Mouse (Mus musculus) testis, adult 2 months (tissue): ENCODE results near the gene Ppp2r5e. TPM values are rescaled to one million over a fixed set of nuclear protein-coding genes. Genes with fewer than 3 reads are reported as not detected.
"Not testable (repeated sequence)": the region's sequence is repeated elsewhere in the genome, so short reads cannot be mapped to it uniquely, and the experiment has no call there.

Experiments used
- H3K27ac ChIP-seq: fragments of 200-500 bp; 2 replicates; pipeline ENCODE4 v1.5.1; 2012; ENCODE audit warnings: low read depth, low read length; ENCODE audit not compliant: control insufficient read depth, insufficient read depth
- H3K27me3 ChIP-seq: fragments of 200-500 bp; 2 replicates; pipeline ENCODE4 v1.6.1; 2012; ENCODE audit warnings: mild to moderate bottlenecking, low read length, moderate library complexity; ENCODE audit not compliant: control insufficient read depth, insufficient read depth
- H3K36me3 ChIP-seq: fragments of 200-500 bp; 2 replicates; pipeline ENCODE4 v1.6.1; 2012; ENCODE audit warnings: mild to moderate bottlenecking, low read length; ENCODE audit not compliant: control insufficient read depth, insufficient read depth
- H3K4me1 ChIP-seq: fragments of 200-500 bp; 2 replicates; pipeline ENCODE4 v1.6.1; 2012; ENCODE audit warnings: low read length; ENCODE audit not compliant: control insufficient read depth, insufficient read depth
- H3K4me3 ChIP-seq: fragments of 200-500 bp; 2 replicates; pipeline ENCODE4 v1.5.1; 2012; ENCODE audit warnings: low read depth, mild to moderate bottlenecking, low read length, moderate library complexity, mixed read lengths; ENCODE audit not compliant: control insufficient read depth
- CTCF ChIP-seq: fragments of 200-500 bp; IDR thresholded peaks from 2 replicates; pipeline ENCODE4 v1.5.1; 2012; ENCODE audit warnings: low read depth, mild to moderate bottlenecking, inconsistent platforms, low read length, moderate library complexity; ENCODE audit not compliant: control insufficient read depth, insufficient read depth, insufficient replicate concordance
- POLR2A ChIP-seq: fragments of 200-500 bp; IDR thresholded peaks from 2 replicates; pipeline ENCODE4 v1.6.1; 2012; ENCODE audit warnings: low read depth, mild to moderate bottlenecking, inconsistent platforms, low read length, moderate library complexity; ENCODE audit not compliant: control insufficient read depth
- polyA plus RNA-seq: library from polyadenylated mRNA; depleted of rRNA; stranded (reverse); fragments of >200 nt; gene quantifications from 2 replicates; pipeline ENCODE4 v1.2.3, GENCODE M21; 2012

Gene Ppp2r5e
- polyA plus RNA-seq, 1 experiment, result 93.9 TPM

DNA sequence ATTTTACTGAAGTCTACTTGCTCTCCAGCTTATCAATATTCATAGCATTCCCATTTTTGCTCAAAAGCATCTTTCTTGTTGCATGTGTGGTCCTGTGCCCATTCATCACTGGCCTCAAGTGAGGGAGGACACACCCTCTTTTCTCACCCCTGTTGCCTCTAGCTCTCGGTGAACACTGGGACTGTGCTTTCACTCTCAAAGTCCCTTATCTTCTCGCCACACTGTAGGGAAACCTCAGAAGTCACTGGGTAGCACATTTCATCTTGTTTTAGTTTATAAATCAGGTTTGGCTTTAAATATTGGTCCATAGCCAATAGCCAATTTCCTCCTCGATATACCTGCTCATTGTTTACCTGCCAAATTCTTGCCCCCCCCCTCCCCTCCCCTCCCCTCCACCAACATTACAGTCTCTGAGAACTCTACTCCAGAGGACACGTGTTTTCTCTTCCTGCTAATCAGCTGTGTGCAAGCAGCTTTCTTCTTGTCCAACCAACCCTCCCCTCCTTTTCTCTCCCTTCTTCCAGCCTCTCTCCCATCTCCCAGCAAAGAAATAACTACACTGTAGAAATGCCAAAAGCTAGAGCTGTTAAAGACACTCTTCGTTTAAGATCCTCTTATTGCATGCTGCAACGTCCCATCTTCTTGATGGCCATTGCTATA is 90.9 kb downstream of the Ppp2r5e start:
- H3K4me1 ChIP-seq, result no peaks in the 10 kb centered on the region
- no peaks in the 10 kb centered on the region for H3K27me3 ChIP-seq
- H3K27ac ChIP-seq, result no peak overlapping the region
- no peak overlapping the region for H3K4me3 ChIP-seq
- no peak for TF ChIP-seq CTCF
- no peak for TF ChIP-seq POLR2A
- H3K36me3 ChIP-seq, result no peaks in the 10 kb centered on the region

DNA sequence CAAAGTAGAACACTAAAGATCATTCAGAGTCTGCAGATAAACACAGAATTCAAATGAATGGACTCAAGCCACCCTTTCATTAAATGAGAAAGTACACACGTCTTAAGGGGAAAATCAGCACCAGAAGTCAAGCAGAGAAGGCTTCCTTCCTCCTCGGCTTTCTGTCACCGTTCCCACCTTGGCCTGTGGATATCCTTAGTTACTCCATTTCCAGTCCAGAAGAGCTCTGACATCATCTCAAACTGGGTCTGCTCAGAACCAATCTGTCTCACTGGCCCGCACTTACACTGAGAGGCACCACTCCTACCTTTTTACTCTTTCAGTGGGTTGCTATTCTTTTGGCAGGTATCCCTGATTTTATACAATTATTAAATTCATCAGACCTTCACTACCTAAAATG is 93.4 kb downstream of the Ppp2r5e start:
- Histone ChIP-seq H3K4me3 (no peak overlapping the region), H3K36me3 (no peaks in the 10 kb centered on the region), H3K27me3 (no peaks in the 10 kb centered on the region), H3K4me1 (no peaks in the 10 kb centered on the region), H3K27ac (no peak overlapping the region)
- TF ChIP-seq POLR2A (no peak), CTCF (no peak)

DNA sequence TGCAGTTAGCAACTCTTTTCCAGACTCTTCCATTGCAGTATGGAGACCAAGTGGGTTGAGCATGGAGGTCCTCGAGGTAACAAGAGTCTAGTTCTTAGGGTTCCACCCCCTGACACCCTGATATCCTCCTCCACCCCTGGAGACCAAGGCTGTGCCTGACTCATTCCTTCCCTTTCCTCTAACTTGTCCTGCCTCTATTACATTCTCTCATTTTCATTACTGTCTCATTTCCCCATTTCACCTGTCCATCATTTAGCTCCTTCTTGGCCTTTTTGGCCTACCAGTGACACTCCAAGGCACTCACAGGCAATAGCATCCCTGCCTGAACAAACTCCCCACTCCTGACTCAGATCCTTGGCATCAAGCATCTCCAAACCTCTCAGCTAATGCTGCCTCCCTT is 98.3 kb downstream of the Ppp2r5e start:
- H3K4me3 ChIP-seq, result no peak overlapping the region
- no peaks in the 10 kb centered on the region for H3K4me1 ChIP-seq
- H3K27me3 ChIP-seq, result no peaks in the 10 kb centered on the region
- no peaks in the 10 kb centered on the region for H3K36me3 ChIP-seq
- TF ChIP-seq CTCF, result no peak
- no peak for TF ChIP-seq POLR2A
- no peak overlapping the region for H3K27ac ChIP-seq

DNA sequence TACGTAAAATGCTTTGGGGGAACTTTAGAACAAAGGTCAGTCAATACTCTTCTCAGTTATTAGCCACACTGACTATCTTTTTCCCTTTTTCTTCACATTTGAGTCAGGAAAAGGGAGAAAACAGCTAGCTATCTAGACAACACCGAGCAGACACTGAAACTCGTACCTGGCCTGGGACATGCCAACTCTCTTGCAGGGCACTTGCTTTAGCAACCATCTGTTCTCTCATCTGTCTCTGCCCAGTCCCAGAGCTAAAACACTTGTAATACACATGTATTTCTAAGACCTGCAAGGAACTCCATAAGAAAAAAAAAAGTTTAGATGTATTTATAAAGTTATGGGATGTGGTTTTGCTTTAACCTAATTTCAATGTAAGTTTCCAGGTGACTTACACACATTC is 100.4 kb downstream of the Ppp2r5e start:
- Histone ChIP-seq H3K4me3 (no peak overlapping the region), H3K27me3 (no peaks in the 10 kb centered on the region), H3K36me3 (no peaks in the 10 kb centered on the region; the same call in 1 of the 2 replicates), H3K4me1 (no peaks in the 10 kb centered on the region), H3K27ac (no peak overlapping the region)
- TF ChIP-seq POLR2A (no peak), CTCF (no peak)

DNA sequence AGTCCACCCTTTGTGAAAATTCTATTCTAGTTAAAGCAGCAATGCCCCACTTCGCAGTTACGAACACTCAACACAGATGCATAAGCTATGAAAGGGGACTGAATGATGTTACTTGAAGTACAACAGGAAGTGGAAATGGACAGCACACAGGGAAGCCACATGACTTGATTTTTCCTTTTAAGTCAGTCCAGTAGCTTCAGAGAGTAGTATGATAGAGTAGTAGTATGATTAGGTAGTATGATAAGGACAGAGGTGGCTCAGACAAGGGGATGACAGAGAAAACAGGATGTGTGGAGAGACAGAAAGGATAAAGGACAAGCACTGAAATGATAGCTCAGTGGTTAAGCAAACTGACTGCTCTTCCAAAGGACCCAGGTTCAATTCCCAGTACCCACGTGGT is 101.4 kb downstream of the Ppp2r5e start:
- Histone ChIP-seq H3K27ac (no peak overlapping the region), H3K36me3 (peaks cover 2% of the 10 kb centered on the region; the same call in 1 of the 2 replicates), H3K4me1 (no peaks in the 10 kb centered on the region), H3K4me3 (no peak overlapping the region), H3K27me3 (no peaks in the 10 kb centered on the region)
- no peak for TF ChIP-seq POLR2A
- TF ChIP-seq CTCF, result no peak

DNA sequence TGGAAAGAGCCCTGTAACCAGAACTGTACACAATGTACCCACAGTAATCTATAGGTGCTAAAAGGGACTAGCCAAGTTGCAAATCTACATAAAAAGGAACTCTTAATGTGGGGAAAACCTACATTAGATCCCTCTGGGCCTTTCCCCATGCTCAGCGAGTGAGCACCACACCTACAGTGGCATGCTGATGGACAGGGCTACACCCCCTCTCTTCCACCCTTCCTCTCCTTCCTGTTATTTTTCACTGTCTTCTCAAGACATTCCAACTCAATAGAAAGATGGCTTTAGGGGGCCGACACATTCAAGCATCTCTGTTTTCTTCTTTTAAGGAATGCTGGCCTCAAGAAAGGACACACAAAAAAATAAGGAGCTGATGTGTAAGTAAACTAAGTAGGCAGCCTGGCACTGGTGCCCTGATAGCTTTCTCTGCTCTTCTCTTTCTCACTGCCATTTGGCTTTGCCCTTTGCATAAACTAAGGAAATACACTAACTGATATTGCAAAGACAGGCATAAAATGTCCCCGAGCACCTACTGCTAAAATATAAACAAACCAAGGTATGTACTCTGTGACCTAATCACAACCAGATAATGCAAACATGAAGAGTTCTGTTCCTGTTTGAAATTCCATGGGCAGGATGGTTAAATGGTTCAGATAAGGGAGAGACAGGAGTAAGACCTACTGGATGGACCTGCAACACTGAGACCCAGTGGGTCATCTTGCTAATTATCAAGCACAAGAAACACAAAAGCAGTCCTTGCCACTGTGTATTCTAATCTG is 103.3 kb downstream of the Ppp2r5e start:
- Histone ChIP-seq H3K4me1 (no peaks in the 10 kb centered on the region), H3K36me3 (peaks cover 2% of the 10 kb centered on the region; the same call in 1 of the 2 replicates), H3K27ac (no peak overlapping the region), H3K4me3 (no peak overlapping the region), H3K27me3 (no peaks in the 10 kb centered on the region)
- TF ChIP-seq POLR2A, result no peak
- TF ChIP-seq CTCF, result no peak

DNA sequence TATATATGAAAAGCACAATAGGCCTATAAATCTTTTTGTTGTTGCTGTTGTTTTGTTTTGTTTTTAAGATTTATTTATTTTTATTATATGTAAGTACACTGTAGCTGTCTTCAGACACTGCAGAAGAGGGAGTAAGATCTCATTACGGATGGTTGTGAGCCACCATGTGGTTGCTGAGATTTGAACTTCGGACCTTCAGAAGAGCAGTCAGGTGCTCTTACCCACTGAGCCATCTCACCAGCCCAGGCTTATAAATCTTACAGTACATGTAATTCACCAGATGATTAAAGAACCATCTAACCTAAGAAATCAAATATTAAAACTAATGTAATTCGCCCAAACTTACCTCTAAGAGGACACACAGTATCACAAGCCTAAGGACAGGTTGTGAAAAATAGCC is 103.9 kb downstream of the Ppp2r5e start:
- H3K27ac ChIP-seq, H3K36me3 ChIP-seq, H3K4me1 ChIP-seq, H3K4me3 ChIP-seq, H3K27me3 ChIP-seq: not testable (repeated sequence)

DNA sequence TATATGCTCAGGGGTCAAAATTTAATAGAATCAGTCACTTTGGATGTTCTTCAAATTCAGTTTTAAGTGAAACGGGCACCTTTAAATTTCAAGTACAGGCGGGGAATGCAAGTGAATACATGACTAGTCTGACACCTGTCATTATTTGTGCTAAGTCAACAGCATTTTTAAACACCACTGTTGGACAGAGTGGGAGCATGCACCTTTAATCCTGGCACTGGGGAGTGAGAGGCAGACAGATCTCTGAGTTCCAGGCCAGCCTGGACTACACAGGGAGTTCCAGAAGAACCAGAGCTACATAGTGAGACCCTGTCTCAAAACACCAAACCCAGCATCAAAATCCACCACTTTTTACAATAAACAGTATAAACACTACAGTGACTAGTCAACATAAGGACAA is 108.5 kb downstream of the Ppp2r5e start:
- Histone ChIP-seq H3K27ac (no peak overlapping the region), H3K36me3 (peaks cover 2% of the 10 kb centered on the region; the same call in 1 of the 2 replicates), H3K4me1 (no peaks in the 10 kb centered on the region), H3K4me3 (no peak overlapping the region), H3K27me3 (no peaks in the 10 kb centered on the region)
- TF ChIP-seq POLR2A (no peak), CTCF (no peak)
